Mouse (Mus musculus) cerebellum, postnatal 14 days (tissue): ENCODE results near the gene Olfr1509.
"Not testable (repeated sequence)": the region's sequence is repeated elsewhere in the genome, so short reads cannot be mapped to it uniquely, and the experiment has no call there.

Experiments used
- DNase-seq, 2 experiments: peaks; one replicate each; pipeline ENCODE4 v3.0.0; 2021; ENCODE audit warnings: mixed read lengths in 2 of 2

Olfr1509 gene

GRCm38 (mm10) chr14:52442690-52443089 is at the start of gene Olfr1509:
Olfr1509 (plus strand) TSS chr14:52442990.
- no peak for DNase-seq

GRCm38 (mm10) chr14:52397279-52397678 is 45.5 kb upstream of the Olfr1509 start, which contains the start of gene Olfr1511:
Olfr1511 (minus strand) TSS chr14:52397379.
- no peak for DNase-seq

- not testable (repeated sequence) for DNase-seq
Observed at GRCm38 (mm10) chr14:52410142-52410919, 32.5 kb upstream of the Olfr1509 start.

- DNase-seq: no peak
Observed at GRCm38 (mm10) chr14:52414273-52414672, 28.5 kb upstream of the Olfr1509 start, which contains the start of gene Olfr1510. Olfr1510 (minus strand) TSS chr14:52414373.

- DNase-seq: no peak
Observed at GRCm38 (mm10) chr14:52427686-52428085, 15.1 kb upstream of the Olfr1509 start.

- no peak for DNase-seq
Observed at GRCm38 (mm10) chr14:52451138-52451537, 8.3 kb downstream of the Olfr1509 start.

- DNase-seq: no peak
Observed at GRCm38 (mm10) chr14:52461928-52462327, 19.1 kb downstream of the Olfr1509 start.

- DNase-seq: no peak
Observed at GRCm38 (mm10) chr14:52465738-52466137, 22.9 kb downstream of the Olfr1509 start.

GRCm38 (mm10) chr14:52467395-52467794 is 24.6 kb downstream of the Olfr1509 start, which contains the start of gene Olfr1508:
Olfr1508 (minus strand) TSS chr14:52467495.
- no peak for DNase-seq

- no peak for DNase-seq
Observed at GRCm38 (mm10) chr14:52495516-52495915, 52.7 kb downstream of the Olfr1509 start, which contains the start of gene Olfr1507. Olfr1507 (minus strand) TSS chr14:52495749.
